Mouse (Mus musculus) heart, embryonic 14.5 days (tissue): Measurements from ENCODE around the gene Zfp688. TPM values are rescaled to one million over a fixed set of nuclear protein-coding genes. Genes with fewer than 3 reads are reported as not detected.
A peak's percentile ranks its signal among the peaks of the same experiment; 100 is the strongest.
"Not testable (repeated sequence)": the region's sequence is repeated elsewhere in the genome, so short reads cannot be mapped to it uniquely, and the experiment has no call there.

Experiments
- ATAC-seq: fragments of 200-750 bp; cut with Nextera tagmentation; 2 replicates; pipeline ENCODE4 v1.8.0; 2017; ENCODE audit warnings: low read depth, moderate TSS enrichment; ENCODE audit not compliant: insufficient number of reproducible peaks, insufficient read depth, low FRiP score
- H3K27ac ChIP-seq, 2 experiments: fragments of 200-500 bp in 1 of 2; fragments of 300-500 bp in 1 of 2; sonication (generic) in 1 of 2; replicated peaks in 1 of 2; 2 replicates each; pipeline ENCODE4 v1.5.1; 2012 to 2014; ENCODE audit warnings: low read depth in 2 of 2, low read length in 2 of 2, control low read depth in 1 of 2, mild to moderate bottlenecking in 1 of 2, mixed read lengths in 1 of 2; ENCODE audit not compliant: control insufficient read depth in 1 of 2, insufficient read depth in 1 of 2
- H3K27me3 ChIP-seq: fragments of 300-500 bp; sonication (generic); 2 replicates; pipeline ENCODE4 v1.6.1; 2014; ENCODE audit warnings: mild to moderate bottlenecking, low read length, control low read depth; ENCODE audit not compliant: control insufficient read depth, insufficient read depth
- H3K36me3 ChIP-seq: fragments of 300-500 bp; sonication (generic); 2 replicates; pipeline ENCODE4 v1.6.1; 2014; ENCODE audit warnings: mild to moderate bottlenecking, control low read depth, low read length, mixed read lengths; ENCODE audit not compliant: control insufficient read depth, insufficient read depth
- H3K4me1 ChIP-seq, 2 experiments: fragments of 200-500 bp in 1 of 2; fragments of 300-500 bp in 1 of 2; sonication (generic) in 1 of 2; 2 replicates each; pipeline ENCODE4 v1.6.1; 2012 to 2014; ENCODE audit warnings: low read length in 2 of 2, control low read depth in 1 of 2, mixed read lengths in 1 of 2; ENCODE audit not compliant: control insufficient read depth in 2 of 2, insufficient read depth in 2 of 2
- H3K4me2 ChIP-seq: fragments of 300-500 bp; sonication (generic); 2 replicates; pipeline ENCODE4 v1.6.1; 2014; ENCODE audit warnings: mild to moderate bottlenecking, low read length
- H3K4me3 ChIP-seq, 2 experiments: fragments of 200-500 bp in 1 of 2; fragments of 300-500 bp in 1 of 2; sonication (generic) in 1 of 2; 2 replicates each; pipeline ENCODE4 v1.5.1; 2012 to 2014; ENCODE audit warnings: low read length in 2 of 2, mild to moderate bottlenecking in 2 of 2, control low read depth in 1 of 2, low read depth in 1 of 2, moderate library complexity in 1 of 2; ENCODE audit not compliant: control insufficient read depth in 1 of 2, insufficient read depth in 1 of 2
- H3K9ac ChIP-seq: fragments of 300-500 bp; sonication (generic); 2 replicates; pipeline ENCODE4 v1.6.1; 2014; ENCODE audit warnings: mild to moderate bottlenecking, low read length
- H3K9me3 ChIP-seq: fragments of 300-500 bp; sonication (generic); 2 replicates; pipeline ENCODE4 v1.6.1; 2016; ENCODE audit warnings: low read length, control low read depth; ENCODE audit not compliant: control insufficient read depth
- WGBS: fragments of 180-500 bp; shearing (Covaris S2); extraction: QIAGEN DNeasy Blood & Tissue Kit; methylation state at CpG from one replicate; pipeline ENCODE4 v1.1.7; 2014; 5-methylcytosine and 5-hydroxymethylcytosine counted together
- polyA plus RNA-seq: library from polyadenylated mRNA; unstranded; fragments of >200 nt; fragmentation: Nextera tagmentation; extraction: Ambion mirVana; gene quantifications from 2 replicates; pipeline ENCODE4 v1.2.1, GENCODE M21; 2014

Zfp688 gene
- polyA plus RNA-seq, 1 experiment from 2014 or later = 18.4 TPM

- ATAC-seq = peak; percentile 68
- not testable (repeated sequence) for H3K4me1 ChIP-seq
- WGBS = 4% methylated on average over 39 of the region's 40 CpGs
Observed at GRCm38 (mm10) chr7:127406002-127406987, 15.6 kb downstream of the Zfp688 start, which contains the start of gene Zfp764. TSS of gene Zfp764 (minus strand) at chr7:127406822.

GRCm38 (mm10) chr7:127404101-127404500, 17.8 kb downstream of the Zfp688 start:
- H3K27ac ChIP-seq, H3K4me1 ChIP-seq, H3K9me3 ChIP-seq, H3K27me3 ChIP-seq, H3K4me3 ChIP-seq, ATAC-seq, H3K9ac ChIP-seq, H3K36me3 ChIP-seq, H3K4me2 ChIP-seq: not testable (repeated sequence)
- 93% methylated on average over 6 of the region's 6 CpGs for WGBS

More at GRCm38 (mm10) chr7:127406002-127406987, 15.6 kb downstream of the Zfp688 start, which contains the start of gene Zfp764:
- Histone ChIP-seq H3K4me2 (peak within 1 kb of the TSS; percentile 85), H3K27ac (peak within 1 kb of the TSS; percentile 23 to 53; a peak in 2 of 4 replicates), H3K4me3 (peak within 1 kb of the TSS; percentile 58 to 68), H3K9ac (peak within 1 kb of the TSS; percentile 80)
- not testable (repeated sequence) for H3K36me3 ChIP-seq, H3K9me3 ChIP-seq, H3K27me3 ChIP-seq

GRCm38 (mm10) chr7:127402980-127403379, 18.9 kb downstream of the Zfp688 start:
- ATAC-seq = no peak
- Histone ChIP-seq H3K36me3 (no peaks in the 10 kb centered on the region), H3K4me3 (no peak overlapping the region), H3K27ac (no peak overlapping the region), H3K4me2 (no peak overlapping the region), H3K9ac (no peak overlapping the region), H3K9me3 (no peaks in the 10 kb centered on the region), H3K27me3 (no peaks in the 10 kb centered on the region), H3K4me1 (no peaks in the 10 kb centered on the region)
- WGBS = 39% methylated on average over 2 of the region's 2 CpGs

- no peaks in the 10 kb centered on the region for H3K27me3 ChIP-seq
- no peaks in the 10 kb centered on the region for H3K36me3 ChIP-seq
- H3K4me3 ChIP-seq = no peak overlapping the region
- H3K9me3 ChIP-seq = no peaks in the 10 kb centered on the region
- no peak overlapping the region for H3K27ac ChIP-seq
- no peak overlapping the region for H3K4me2 ChIP-seq
- WGBS = 64% methylated on average over 3 of the region's 3 CpGs
- no peak overlapping the region for H3K9ac ChIP-seq
- no peak for ATAC-seq
- H3K4me1 ChIP-seq = no peaks in the 10 kb centered on the region
Observed at GRCm38 (mm10) chr7:127400355-127400754, 21.5 kb downstream of the Zfp688 start.

- no peaks in the 10 kb centered on the region for H3K9me3 ChIP-seq
- WGBS = 11% methylated on average over 7 of the region's 7 CpGs
- peaks cover 10 to 12% of the 10 kb centered on the region in 2 experiments for H3K4me1 ChIP-seq
- peak overlapping the region; percentile 72 for H3K4me2 ChIP-seq
- peak overlapping the region; percentile 65 to 69 for H3K27ac ChIP-seq
- no peaks in the 10 kb centered on the region for H3K27me3 ChIP-seq
- peaks cover 12% of the 10 kb centered on the region; the same call in 1 of the 2 replicates for H3K36me3 ChIP-seq
- peak overlapping the region; percentile 50 to 66 for H3K4me3 ChIP-seq
- peak; percentile 12; the same call in 1 of the 2 replicates for ATAC-seq
- H3K9ac ChIP-seq = peak overlapping the region; percentile 63
Observed at GRCm38 (mm10) chr7:127393944-127394333, 27.9 kb downstream of the Zfp688 start.

GRCm38 (mm10) chr7:127393157-127393943, 28.5 kb downstream of the Zfp688 start, which contains the start of gene E430018J23Rik:
TSS of gene E430018J23Rik (minus strand) at chr7:127393629.
- no peaks in the 10 kb centered on the region for H3K27me3 ChIP-seq
- H3K9ac ChIP-seq = peak within 1 kb of the TSS; percentile 81
- H3K4me3 ChIP-seq = peak within 1 kb of the TSS; percentile 66 to 77
- peak within 1 kb of the TSS; percentile 89 to 91 for H3K27ac ChIP-seq
- H3K4me1 ChIP-seq = peaks cover 10 to 12% of the 10 kb centered on the region in 2 experiments
- peaks cover 12% of the 10 kb centered on the region; the same call in 1 of the 2 replicates for H3K36me3 ChIP-seq
- H3K9me3 ChIP-seq = no peaks in the 10 kb centered on the region
- peak within 1 kb of the TSS; percentile 72 for H3K4me2 ChIP-seq
- under 1% methylated on average over 45 of the region's 45 CpGs for WGBS
- ATAC-seq = peak; percentile 90

GRCm38 (mm10) chr7:127392251-127392824, 29.5 kb downstream of the Zfp688 start:
- peaks cover 10 to 12% of the 10 kb centered on the region in 2 experiments for H3K4me1 ChIP-seq

More at GRCm38 (mm10) chr7:127392251-127392824, 29.5 kb downstream of the Zfp688 start:
- Histone ChIP-seq H3K4me3 (peak overlapping the region in 1 of 2 experiments; percentile 66; a peak in 2 of 4 replicates), H3K9me3 (no peaks in the 10 kb centered on the region), H3K27ac (no peak overlapping the region; a peak in 1 of 4 replicates), H3K27me3 (no peaks in the 10 kb centered on the region), H3K4me2 (peak overlapping the region; percentile 72), H3K36me3 (peaks cover 12% of the 10 kb centered on the region; the same call in 1 of the 2 replicates), H3K9ac (peak overlapping the region; percentile 81; the same call in 1 of the 2 replicates)
- WGBS = 87% methylated on average over 8 of the region's 8 CpGs
- ATAC-seq = no peak
